In the genomic region with DNA sequence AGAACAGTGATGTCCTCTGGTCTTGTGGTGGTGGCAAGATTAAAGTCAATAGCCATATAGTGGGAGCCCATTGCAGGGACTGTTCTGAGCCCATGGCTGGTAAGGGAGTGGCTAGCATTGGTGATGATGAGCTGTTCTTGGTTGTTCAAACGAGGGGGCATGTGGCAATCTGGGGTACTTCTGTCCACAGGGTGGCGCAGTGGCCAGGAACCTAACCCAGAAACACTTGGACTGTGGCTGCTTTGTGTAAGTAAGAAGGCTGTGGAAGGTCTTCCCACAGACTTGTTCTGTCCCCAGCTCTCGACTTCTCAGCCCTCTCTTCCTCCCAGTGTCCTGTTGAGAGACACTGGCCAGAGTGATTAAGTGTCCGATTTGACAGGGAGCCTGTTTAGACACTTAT, we compare ENCODE assay signal across 8 mouse cellular contexts. TPM values are rescaled to one million over a fixed set of nuclear protein-coding genes. Genes with fewer than 3 reads are reported as not detected.
DNase-seq lines count a peak whose midpoint lies in the region; ATAC-seq and TF ChIP-seq lines count a peak whose summit lies in the region.

No protein-coding gene starts in this region.

- ATAC-seq in hindbrain, embryonic 16.5 days = peak; percentile 71
- no peak for ATAC-seq in limb, embryonic 14.5 days (ENCODE audit: low FRiP score, low read depth)
- peak; percentile 74 for ATAC-seq in neural tube, embryonic 14.5 days (ENCODE audit: low read depth)

- no peak for TF ChIP-seq POLR2A in spleen, adult 2 months (IDR thresholded peaks at IDR 0.05; ENCODE audit: low read depth, low read length)
- no peak for TF ChIP-seq POLR2A in embryonic fibroblast, embryonic 13.5 days (IDR thresholded peaks at IDR 0.05; ENCODE audit: low read depth, low read length)
- no peak for TF ChIP-seq POLR2A in limb, embryonic 14.5 days (IDR thresholded peaks at IDR 0.05; ENCODE audit: borderline replicate concordance, extremely low read depth, insufficient read depth, insufficient read length)

- peak; percentile 20; the same call in 1 of the 2 replicates for TF ChIP-seq CTCF in spleen, adult 2 months (IDR thresholded peaks at IDR 0.05; ENCODE audit: extremely low read depth, insufficient read depth, insufficient read length, insufficient replicate concordance)
- peak; percentile 45; the same call in 1 of the 2 replicates for TF ChIP-seq CTCF in embryonic fibroblast, embryonic 13.5 days (IDR thresholded peaks at IDR 0.05; ENCODE audit: borderline replicate concordance, insufficient read depth, low read length)

- no peak overlapping the region for H3K27ac ChIP-seq in spleen, adult 2 months (ENCODE audit: insufficient read depth, low read length)
- no peak overlapping the region for H3K27ac ChIP-seq in embryonic fibroblast, embryonic 13.5 days (ENCODE audit: insufficient read depth, low read length)
- H3K27ac ChIP-seq in hindbrain, embryonic 16.5 days (ENCODE audit: low read depth, low read length) = no peak overlapping the region
- no peak overlapping the region for H3K27ac ChIP-seq in limb, embryonic 14.5 days (replicated peaks; ENCODE audit: low read depth, low read length)
- no peak overlapping the region for H3K27ac ChIP-seq in neural tube, embryonic 14.5 days (ENCODE audit: low read depth, low read length)

- peak overlapping the region; percentile 42 for H3K4me2 ChIP-seq in hindbrain, embryonic 16.5 days (ENCODE audit: low read length)
- peak overlapping the region; percentile 29; the same call in 1 of the 2 replicates for H3K4me2 ChIP-seq in limb, embryonic 14.5 days (replicated peaks; ENCODE audit: low read depth, low read length, severe bottlenecking)
- peak overlapping the region; percentile 19; the same call in 1 of the 2 replicates for H3K4me2 ChIP-seq in neural tube, embryonic 14.5 days (ENCODE audit: low read depth, low read length)

- 22% methylated on average over 4 of the region's 4 CpGs for WGBS in spleen, adult 2 months
- 22% methylated on average over 4 of the region's 4 CpGs for WGBS in hindbrain, embryonic 16.5 days
- WGBS in limb, embryonic 14.5 days = 32% methylated on average over 4 of the region's 4 CpGs
- 23% methylated on average over 4 of the region's 4 CpGs for WGBS in neural tube, embryonic 14.5 days

- H3K4me1 ChIP-seq in spleen, adult 2 months (ENCODE audit: control insufficient read depth, insufficient read depth, insufficient read length) = no peaks in the 10 kb centered on the region
- peaks cover 4% of the 10 kb centered on the region; the same call in 1 of the 2 replicates for H3K4me1 ChIP-seq in embryonic fibroblast, embryonic 13.5 days (ENCODE audit: control insufficient read depth, insufficient read depth, low read length)
- peaks cover 8% of the 10 kb centered on the region for H3K4me1 ChIP-seq in hindbrain, embryonic 16.5 days (ENCODE audit: control insufficient read depth, insufficient read depth, low read depth, low read length)
- peaks cover 8% of the 10 kb centered on the region for H3K4me1 ChIP-seq in limb, embryonic 14.5 days (ENCODE audit: control insufficient read depth, insufficient read depth, low read length)
- H3K4me1 ChIP-seq in neural tube, embryonic 14.5 days (ENCODE audit: control insufficient read depth, insufficient read depth, low read length) = peaks cover 5% of the 10 kb centered on the region; the same call in 1 of the 2 replicates

- no peaks in the 10 kb centered on the region for H3K36me3 ChIP-seq in spleen, adult 2 months (ENCODE audit: control insufficient read depth, insufficient read depth, low read length)
- H3K36me3 ChIP-seq in hindbrain, embryonic 16.5 days (ENCODE audit: control insufficient read depth, insufficient read depth, low read length) = no peaks in the 10 kb centered on the region
- H3K36me3 ChIP-seq in limb, embryonic 14.5 days (ENCODE audit: control insufficient read depth, insufficient read depth, low read length) = no peaks in the 10 kb centered on the region
- H3K36me3 ChIP-seq in neural tube, embryonic 14.5 days (ENCODE audit: control insufficient read depth, insufficient read depth, low read length) = no peaks in the 10 kb centered on the region

- no peaks in the 10 kb centered on the region for H3K9me3 ChIP-seq in hindbrain, embryonic 16.5 days (ENCODE audit: control insufficient read depth, low read length)
- no peaks in the 10 kb centered on the region for H3K9me3 ChIP-seq in limb, embryonic 14.5 days (ENCODE audit: control insufficient read depth, low read length)
- no peaks in the 10 kb centered on the region for H3K9me3 ChIP-seq in neural tube, embryonic 14.5 days (ENCODE audit: control insufficient read depth, low read length)

- DNase-seq in spleen, adult 2 months (ENCODE audit: low read depth in 1 of 2, low spot score in 2 of 2) = peak in 1 of 2 experiments; percentile 11
- no peak for DNase-seq in spleen, adult 12 weeks (ENCODE audit: low spot score)
- DNase-seq in brain, adult 2 months (ENCODE audit: low read depth, low spot score) = peak; percentile 82
- DNase-seq in limb, embryonic 14.5 days (ENCODE audit: low spot score) = peak; percentile 46
- no peak for DNase-seq in urinary bladder, postnatal 4 days (ENCODE audit: low spot score in 2 of 2)

- no peaks in the 10 kb centered on the region for H3K27me3 ChIP-seq in spleen, adult 2 months (ENCODE audit: control insufficient read depth, insufficient read depth, low read length)
- no peaks in the 10 kb centered on the region for H3K27me3 ChIP-seq in hindbrain, embryonic 16.5 days (replicated peaks; ENCODE audit: control insufficient read depth, insufficient read depth, low read length)
- H3K27me3 ChIP-seq in limb, embryonic 14.5 days (ENCODE audit: control insufficient read depth, insufficient read depth, low read length) = no peaks in the 10 kb centered on the region
- no peaks in the 10 kb centered on the region for H3K27me3 ChIP-seq in neural tube, embryonic 14.5 days (ENCODE audit: control insufficient read depth, insufficient read depth, low read length)

- no peak overlapping the region for H3K4me3 ChIP-seq in spleen, adult 2 months (ENCODE audit: extremely low read depth, insufficient read depth, insufficient read length)
- H3K4me3 ChIP-seq in embryonic fibroblast, embryonic 13.5 days (ENCODE audit: insufficient read depth, low read length) = no peak overlapping the region
- no peak overlapping the region for H3K4me3 ChIP-seq in hindbrain, embryonic 16.5 days (ENCODE audit: low read length)
- no peak overlapping the region for H3K4me3 ChIP-seq in limb, embryonic 14.5 days (replicated peaks; ENCODE audit: low read length)
- no peak overlapping the region for H3K4me3 ChIP-seq in neural tube, embryonic 14.5 days (ENCODE audit: low read depth, low read length)

- 0 out of 2 replicates have a peak overlapping the region, but pooled peaks have one; percentile 33 for H3K9ac ChIP-seq in hindbrain, embryonic 16.5 days (ENCODE audit: low read depth, low read length)
- H3K9ac ChIP-seq in limb, embryonic 14.5 days (ENCODE audit: low read depth, low read length, severe bottlenecking) = 0 out of 2 replicates have a peak overlapping the region, but pooled peaks have one; percentile 3
- H3K9ac ChIP-seq in neural tube, embryonic 14.5 days (replicated peaks; ENCODE audit: low read depth, low read length) = no peak overlapping the region

RNA-seq across cellular contexts. Expression of a gene that starts 9.0 kb away (rescaled TPM):
- 0.33 and 0.41 TPM in 2 replicates for polyA plus RNA-seq in spleen, adult 2 months (2012; rRNA removed)
- polyA plus RNA-seq in embryonic fibroblast, embryonic 13.5 days (2011; ENCODE audit: insufficient read length, low read depth, missing spikeins) = 0.90 and 1.6 TPM in 2 replicates
- polyA plus RNA-seq in hindbrain, embryonic 16.5 days (2015; fragmentation: Nextera tagmentation; extraction: Ambion mirVana) = 9.0 and 10.4 TPM in 2 replicates
- 5.9 and 6.6 TPM in 2 replicates for polyA plus RNA-seq in limb, embryonic 14.5 days (2012; rRNA removed)
- 4.1 and 5.0 TPM in 2 replicates for polyA plus RNA-seq in limb, embryonic 14.5 days (2014; fragmentation: Nextera tagmentation; extraction: Ambion mirVana)
- 6.1 and 9.9 TPM in 2 replicates for polyA plus RNA-seq in neural tube, embryonic 14.5 days (2014; fragmentation: Nextera tagmentation; extraction: Ambion mirVana)

RNA-seq across cellular contexts. Expression of a gene that starts 56.6 kb away (rescaled TPM):
- polyA plus RNA-seq in spleen, adult 2 months (2012; rRNA removed) = 12.2 and 15.1 TPM in 2 replicates
- 16.3 and 21.0 TPM in 2 replicates for polyA plus RNA-seq in embryonic fibroblast, embryonic 13.5 days (2011; ENCODE audit: insufficient read length, low read depth, missing spikeins)
- 137 and 156 TPM in 2 replicates for polyA plus RNA-seq in hindbrain, embryonic 16.5 days (2015; fragmentation: Nextera tagmentation; extraction: Ambion mirVana)
- 41.8 and 47.2 TPM in 2 replicates for polyA plus RNA-seq in limb, embryonic 14.5 days (2012; rRNA removed)
- polyA plus RNA-seq in limb, embryonic 14.5 days (2014; fragmentation: Nextera tagmentation; extraction: Ambion mirVana) = 46.5 and 52.3 TPM in 2 replicates
- 115 and 137 TPM in 2 replicates for polyA plus RNA-seq in neural tube, embryonic 14.5 days (2014; fragmentation: Nextera tagmentation; extraction: Ambion mirVana)

Comparison
In these comparisons a context has a peak if more than half of its experiments do, and no peak if none do; other contexts are left out.
1. DNase-seq: peak in brain, adult 2 months (single experiment) and limb, embryonic 14.5 days (single experiment); none in spleen, adult 12 weeks (single experiment) and urinary bladder, postnatal 4 days (0 of 2).
2. Peak in every context shown above with its lines, with median percentiles within 50 percentile points of each other: H3K4me2 ChIP-seq.